Mouse (Mus musculus) thymus, adult 18-20 months (tissue): ENCODE data around the gene Oxsr1.
"Not testable (repeated sequence)": the region's sequence is repeated elsewhere in the genome, so short reads cannot be mapped to it uniquely, and the experiment has no call there.

Experiments
- DNase-seq, 2 experiments: peaks; one replicate each; pipeline ENCODE4 v3.0.0; 2022; ENCODE audit warnings: mixed read lengths in 2 of 2

Gene Oxsr1

DNA sequence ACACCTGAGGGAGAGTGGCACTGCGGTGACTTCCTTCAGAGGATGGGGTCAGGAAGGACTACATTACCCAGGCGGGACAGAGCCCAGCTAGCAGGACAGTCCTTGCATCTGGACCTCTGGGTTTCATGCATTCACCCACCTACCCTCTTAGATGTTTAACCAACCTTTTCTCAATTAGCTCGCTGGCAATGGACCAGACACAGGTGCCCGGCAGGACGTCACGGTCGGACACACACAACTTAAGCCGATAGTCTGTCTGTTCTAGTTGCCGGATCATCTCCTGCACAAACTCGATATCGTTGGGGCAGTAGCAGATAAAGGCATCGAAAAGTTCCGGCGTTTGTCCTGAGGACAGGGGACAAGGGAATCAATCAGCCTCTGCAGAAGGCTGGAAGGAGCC, 15.6 kb upstream of the Oxsr1 start:
- DNase-seq = no peak

DNA sequence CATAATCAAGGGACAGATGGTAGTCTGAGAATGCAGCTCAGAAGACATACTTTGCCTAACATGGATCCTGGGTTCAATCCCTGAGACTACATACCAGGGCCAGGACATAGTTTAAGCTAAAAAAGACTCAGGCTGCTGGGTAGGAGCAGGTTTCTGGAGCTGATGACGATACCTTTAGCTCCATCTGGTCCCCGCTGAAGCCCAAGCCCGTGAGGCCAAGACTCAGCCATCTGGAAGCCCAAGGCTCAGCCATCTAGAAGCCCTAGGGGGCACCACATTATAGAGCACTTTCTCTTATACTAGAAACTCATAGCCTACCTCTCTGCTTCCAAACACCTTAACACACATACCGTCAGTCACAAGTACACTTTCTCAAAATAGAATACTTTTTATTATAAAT, 13.3 kb upstream of the Oxsr1 start:
- DNase-seq = no peak

DNA sequence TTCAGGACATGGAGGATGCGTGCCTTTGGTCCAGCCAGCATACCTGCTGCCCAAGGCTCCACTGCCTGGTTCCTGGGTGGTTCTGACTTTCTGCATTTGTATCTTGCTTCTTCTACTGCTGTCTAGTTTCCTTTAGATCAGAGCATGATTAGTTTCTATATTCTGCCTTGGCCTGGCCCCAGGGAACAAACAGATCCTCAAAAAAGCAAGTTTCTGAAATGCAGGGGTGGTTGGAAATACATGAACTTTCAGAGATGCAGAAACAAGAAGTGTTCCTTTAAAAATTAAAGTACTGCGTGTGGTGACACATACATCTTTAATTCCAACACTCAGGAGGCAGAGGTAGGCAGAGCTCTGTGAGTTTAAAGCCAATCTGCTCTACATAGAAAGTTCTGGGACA, 12.6 kb upstream of the Oxsr1 start:
- DNase-seq = no peak

- DNase-seq = no peak
Measured at GRCm38 (mm10) chr9:119334324-119334723, 12.1 kb upstream of the Oxsr1 start.

- no peak for DNase-seq
Measured at GRCm38 (mm10) chr9:119330186-119330963, 8.1 kb upstream of the Oxsr1 start.

GRCm38 (mm10) chr9:119328488-119328887, 6.3 kb upstream of the Oxsr1 start:
- DNase-seq = no peak

GRCm38 (mm10) chr9:119324130-119324529, 1.9 kb upstream of the Oxsr1 start:
- no peak for DNase-seq

DNA sequence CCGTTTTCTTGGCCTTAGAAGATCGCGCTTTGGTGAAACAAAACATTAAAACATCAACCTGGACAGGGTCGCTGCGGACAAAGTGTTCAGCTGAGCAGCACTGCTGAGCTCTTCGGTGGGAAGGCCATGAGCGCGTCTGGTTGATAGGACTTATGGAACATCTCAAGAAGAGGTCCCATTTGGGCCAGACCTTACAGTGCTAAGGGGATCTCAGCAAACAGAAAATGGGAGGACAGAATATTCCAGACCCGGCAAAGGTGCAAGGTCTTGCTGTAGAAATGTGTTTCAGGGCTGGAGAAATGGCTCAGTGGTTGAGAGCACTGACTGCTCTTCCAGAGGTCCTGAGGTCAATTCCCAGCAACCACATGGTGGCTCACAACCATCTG, 1.0 kb upstream of the Oxsr1 start:
- no peak for DNase-seq

DNA sequence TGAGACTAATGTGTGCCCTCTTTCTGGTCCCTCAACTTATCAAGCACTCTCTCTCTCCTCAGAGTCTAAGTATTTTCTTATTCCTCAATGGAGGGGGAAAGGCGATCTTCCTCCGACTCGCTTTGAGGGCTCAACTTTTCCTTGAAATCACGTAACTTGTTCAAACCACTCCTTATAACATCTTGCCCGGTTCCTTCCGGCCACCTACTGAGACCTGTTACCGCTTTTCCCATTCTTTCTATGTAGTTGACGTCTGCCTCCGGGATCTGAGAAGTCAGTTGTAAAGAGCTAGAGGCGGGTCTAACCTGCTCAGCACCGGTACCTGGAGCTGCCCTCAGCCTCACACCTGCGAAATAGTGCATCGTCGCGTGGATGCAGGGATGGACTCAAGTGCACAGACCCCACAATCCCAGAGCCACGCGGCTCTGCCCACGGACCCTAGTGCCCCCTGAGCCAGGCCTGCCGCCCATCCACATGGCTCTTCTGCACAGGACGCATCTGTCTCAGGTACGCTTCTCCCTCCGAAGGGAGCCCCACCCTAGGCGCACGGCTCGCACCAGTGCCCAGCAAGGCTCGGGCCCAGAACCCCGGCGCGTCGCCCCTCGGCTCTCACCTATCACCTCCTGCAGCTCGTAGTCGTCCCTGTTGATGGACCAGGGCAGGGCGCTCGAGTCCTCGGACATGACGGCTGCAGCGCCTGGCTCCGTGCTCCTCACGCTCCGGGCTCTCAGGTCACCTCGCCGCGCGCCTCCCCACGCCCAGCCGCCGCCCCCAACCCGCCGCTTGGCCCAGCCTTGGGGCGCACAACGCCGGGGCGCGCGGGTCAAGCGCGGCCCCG, 616 bp downstream of the Oxsr1 start:
- DNase-seq = no peak

DNA sequence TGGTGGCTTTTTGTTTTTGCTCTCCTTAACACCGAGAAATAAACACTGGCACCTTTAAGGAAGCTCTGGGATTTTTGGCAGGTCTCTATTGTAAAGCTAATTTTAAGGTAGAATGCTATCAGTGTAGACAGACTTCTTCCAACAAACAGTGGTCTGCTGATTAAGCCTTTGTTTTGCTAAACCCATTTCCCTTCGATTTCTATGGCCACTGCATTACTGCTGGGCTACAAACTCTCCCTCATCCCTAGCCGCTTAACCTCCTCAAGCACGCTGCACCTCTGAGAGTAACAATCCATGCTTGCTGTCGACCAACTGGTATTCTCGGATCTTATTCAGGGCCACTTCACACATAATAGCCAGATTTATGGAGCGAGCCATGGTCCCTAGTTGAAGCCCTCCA, 1.3 kb downstream of the Oxsr1 start:
- DNase-seq = no peak

DNA sequence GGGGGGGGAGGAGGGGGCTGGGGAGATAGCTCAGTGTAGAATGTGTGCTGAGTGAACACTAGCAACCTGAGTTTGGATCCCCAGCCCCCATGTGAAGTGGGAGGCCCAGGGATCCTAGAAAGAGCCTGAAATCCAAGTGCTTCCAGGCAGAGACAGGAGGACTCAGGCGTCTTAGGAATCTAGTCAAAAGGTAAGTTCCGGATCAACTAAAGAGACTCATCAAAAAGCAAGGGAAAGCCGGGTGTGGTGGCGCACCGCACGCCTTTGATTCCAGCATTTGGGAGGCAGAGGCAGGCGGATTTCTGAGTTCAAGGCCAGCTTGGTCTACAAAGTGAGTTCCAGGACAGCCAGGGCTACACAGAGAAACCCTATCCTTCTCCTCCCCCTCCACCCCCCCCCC, 1.8 kb downstream of the Oxsr1 start:
- DNase-seq = no peak

- DNase-seq = no peak
Measured at GRCm38 (mm10) chr9:119318891-119319290, 3.3 kb downstream of the Oxsr1 start.

- DNase-seq = no peak
Measured at GRCm38 (mm10) chr9:119313096-119313495, 9.1 kb downstream of the Oxsr1 start.

- DNase-seq = no peak
Measured at GRCm38 (mm10) chr9:119309067-119309466, 13.2 kb downstream of the Oxsr1 start.

- DNase-seq = no peak
Measured at GRCm38 (mm10) chr9:119305863-119306262, 16.4 kb downstream of the Oxsr1 start.

DNA sequence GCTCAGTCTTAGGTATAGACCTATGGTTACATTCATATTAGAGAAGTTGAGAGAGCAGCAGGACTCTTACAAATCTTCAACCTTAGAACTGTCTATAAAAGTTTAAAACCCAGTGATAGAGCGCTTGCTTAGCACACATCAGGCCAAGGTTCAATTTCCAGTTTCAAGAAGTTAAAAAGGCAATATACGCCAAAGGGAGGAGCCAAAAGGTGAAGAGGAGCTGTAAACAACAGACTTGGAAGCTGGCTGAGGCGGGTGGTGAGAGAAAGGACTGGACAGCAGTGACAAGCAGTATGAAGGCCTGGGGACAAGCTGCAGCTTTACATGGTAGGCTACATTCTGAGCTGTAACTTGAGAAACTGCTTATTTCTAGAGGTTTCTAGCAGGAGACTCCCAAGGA, 23.7 kb downstream of the Oxsr1 start:
- no peak for DNase-seq

- DNase-seq = no peak
Measured at GRCm38 (mm10) chr9:119297696-119298095, 24.5 kb downstream of the Oxsr1 start.

DNA sequence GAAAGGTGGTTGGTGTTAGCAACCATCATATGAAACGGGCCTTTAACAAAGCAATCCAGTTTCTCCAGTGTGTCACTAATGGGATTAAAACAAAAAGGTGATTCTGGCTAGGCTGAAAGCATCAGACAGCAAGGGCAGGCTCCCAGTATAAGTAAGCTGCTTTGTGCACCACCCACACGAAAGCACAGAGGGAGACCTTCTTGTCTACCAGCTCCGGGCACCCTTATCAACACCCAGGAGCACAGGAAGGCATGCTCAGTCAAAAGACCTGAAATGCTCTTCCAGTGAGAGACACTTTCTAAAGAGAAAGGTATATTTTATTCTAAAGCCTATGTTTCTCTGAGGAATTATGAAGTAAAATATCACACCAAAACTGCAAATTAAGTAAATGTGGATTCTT, 31.4 kb downstream of the Oxsr1 start:
- no peak for DNase-seq

GRCm38 (mm10) chr9:119280894-119281682, 41.1 kb downstream of the Oxsr1 start:
- no peak for DNase-seq

GRCm38 (mm10) chr9:119278031-119278430, 44.2 kb downstream of the Oxsr1 start:
- no peak for DNase-seq

GRCm38 (mm10) chr9:119276321-119276720, 45.9 kb downstream of the Oxsr1 start:
- DNase-seq = no peak

GRCm38 (mm10) chr9:119274814-119275213, 47.4 kb downstream of the Oxsr1 start:
- DNase-seq = not testable (repeated sequence)

DNA sequence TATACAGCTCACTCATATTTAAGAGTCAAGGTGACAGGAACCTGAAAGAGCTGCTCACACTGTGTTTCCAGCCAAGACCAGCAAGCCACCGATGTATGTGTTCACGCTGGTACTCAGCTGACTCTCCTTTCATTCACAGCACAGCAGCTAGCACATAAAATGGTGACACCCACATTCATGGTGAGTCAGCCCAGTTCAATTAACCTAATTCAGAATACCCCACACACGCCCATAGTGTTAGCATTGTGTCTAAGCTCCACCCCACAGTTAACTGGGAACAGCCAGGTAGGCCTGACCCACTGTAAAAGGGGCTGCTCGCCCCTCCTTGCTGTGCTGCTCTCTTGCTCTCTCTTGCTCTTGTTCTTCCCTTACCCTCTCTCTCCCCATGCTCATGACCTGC, 50.7 kb downstream of the Oxsr1 start:
- DNase-seq = no peak
